Mouse (Mus musculus): Measurements from ENCODE around the gene Aff3.

Aff3 gene

DNA sequence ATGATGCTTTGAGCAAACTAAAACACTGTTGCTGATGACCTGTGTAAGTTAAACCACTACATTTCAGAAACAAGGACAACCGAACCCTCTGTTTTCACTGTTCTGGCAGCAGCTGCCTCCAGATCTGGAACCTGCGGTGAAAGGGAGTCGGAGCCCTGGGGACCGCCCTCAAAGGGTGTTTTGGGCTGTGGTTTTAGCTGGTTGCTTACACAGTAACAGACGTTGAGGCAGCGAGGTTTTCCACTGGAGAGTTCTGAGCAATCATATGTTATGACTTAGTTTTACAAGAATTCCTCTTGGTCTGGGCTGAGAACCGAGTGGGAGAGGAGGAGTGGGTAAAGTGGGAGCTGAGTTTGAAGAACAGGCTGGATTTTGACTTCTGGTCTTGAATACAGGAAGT, 7.1 kb downstream of the Aff3 start:
- no peak for DNase-seq (ENCODE audit: low spot score)

DNA sequence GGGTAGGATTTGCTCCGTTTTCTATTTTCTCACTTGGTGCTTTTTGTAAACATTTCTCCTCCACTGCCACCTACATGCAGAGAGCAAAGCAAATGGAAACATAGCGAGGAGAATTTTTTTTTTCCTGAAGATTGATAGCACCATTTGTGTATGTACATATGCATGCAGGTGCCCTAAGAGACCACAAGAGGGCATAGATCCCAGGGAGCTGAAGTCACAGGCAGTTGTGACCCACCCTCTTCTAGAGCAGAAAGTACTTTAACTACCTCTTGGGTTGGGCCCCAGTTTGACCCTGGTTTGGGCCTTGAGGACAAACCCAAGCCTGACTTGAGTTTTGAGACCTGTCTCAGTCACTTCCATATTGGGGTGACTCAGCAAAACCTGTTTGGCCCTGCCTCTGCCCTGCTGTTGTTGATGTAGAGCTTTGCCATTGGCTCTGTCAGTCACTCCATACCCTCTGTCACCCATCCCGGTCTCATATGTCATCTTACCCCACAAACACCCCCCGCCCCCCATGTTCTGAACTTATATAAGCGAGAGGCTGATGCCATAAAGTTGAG, 9.7 kb downstream of the Aff3 start:
- no peak for DNase-seq (ENCODE audit: low spot score)

- DNase-seq (ENCODE audit: low spot score) = no peak
These were observed 14.7 kb downstream of the Aff3 start for GRCm38 (mm10) chr1:38650031-38650430.

DNA sequence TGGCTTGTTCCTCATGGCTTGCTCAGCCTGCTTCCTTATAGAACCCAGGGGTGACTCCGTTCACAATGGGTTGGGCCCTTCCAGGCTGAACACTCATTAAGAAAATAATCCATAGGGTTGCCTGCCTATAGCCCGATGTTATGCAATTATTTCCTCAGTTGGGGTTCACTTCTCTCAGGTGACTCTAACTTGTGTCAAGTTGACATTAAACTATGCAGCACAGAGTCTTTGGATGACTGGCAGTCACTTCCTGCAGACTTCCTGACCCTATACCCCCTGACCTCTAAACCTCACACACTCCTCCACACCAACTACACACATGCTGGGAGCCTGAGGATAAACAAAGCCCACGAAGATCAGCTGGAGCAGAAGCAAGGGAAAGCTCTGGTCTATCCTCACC, 15.6 kb downstream of the Aff3 start:
- no peak for DNase-seq (ENCODE audit: low spot score)

DNA sequence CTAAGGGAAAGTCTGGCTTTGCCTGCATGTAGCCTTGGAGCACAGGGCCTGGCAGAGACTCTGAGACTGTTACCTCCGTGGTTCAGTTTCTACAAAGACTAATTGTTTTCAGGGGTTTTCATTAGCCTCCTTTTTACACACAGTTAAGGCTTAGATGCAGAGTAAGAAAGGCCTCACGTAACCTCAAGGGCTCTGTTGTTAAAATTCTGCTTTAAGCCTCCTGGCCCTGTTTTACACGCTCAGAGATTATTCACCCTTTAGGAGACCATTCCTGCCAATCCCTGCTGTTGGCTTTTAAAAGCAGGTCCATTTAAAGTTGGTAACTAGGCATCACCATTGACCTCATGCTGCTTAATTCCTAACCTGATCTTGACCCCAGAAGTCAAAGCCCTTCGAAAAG, 22.5 kb downstream of the Aff3 start:
- no peak for DNase-seq (ENCODE audit: low spot score)

- DNase-seq (ENCODE audit: low spot score) = no peak
These were observed 25.1 kb downstream of the Aff3 start for GRCm38 (mm10) chr1:38639669-38640068.

- DNase-seq (ENCODE audit: low spot score) = no peak
These were observed 29.2 kb downstream of the Aff3 start for GRCm38 (mm10) chr1:38635596-38635995.

- DNase-seq (ENCODE audit: low spot score) = no peak
These were observed 30.7 kb downstream of the Aff3 start for GRCm38 (mm10) chr1:38634081-38634480.

DNA sequence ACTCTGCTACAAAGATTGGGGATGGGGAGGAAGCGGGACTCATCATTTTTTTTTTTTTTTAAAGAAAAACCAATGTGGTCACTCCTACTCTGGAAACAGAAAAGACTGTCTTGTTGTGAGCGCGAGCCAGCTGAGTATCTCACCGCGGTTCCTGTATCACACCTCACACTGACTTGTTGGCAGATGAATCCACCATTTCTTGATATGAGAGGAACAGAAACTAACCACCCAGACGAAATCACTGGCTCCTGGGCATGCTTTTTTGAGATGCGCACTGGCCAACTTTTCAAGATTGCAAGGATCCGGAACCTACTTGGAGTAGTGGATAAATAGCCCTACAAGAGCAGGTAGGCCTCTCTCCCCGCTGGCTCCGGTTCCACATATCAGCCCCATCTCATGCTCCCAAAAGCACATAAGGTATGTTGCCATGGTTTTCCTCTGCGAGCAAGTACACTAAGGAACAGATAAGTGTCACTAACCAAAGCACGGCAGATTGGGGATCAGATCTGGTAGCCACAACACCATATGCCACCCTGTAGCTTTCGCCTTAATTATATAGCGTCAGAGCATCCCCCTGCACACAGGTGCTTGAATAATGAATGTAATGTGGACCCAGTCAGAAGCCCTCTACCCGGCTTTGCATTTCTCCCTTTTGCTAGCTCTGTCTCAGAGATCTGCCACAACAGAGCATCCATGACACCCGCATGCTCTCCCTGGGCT, 32.1 kb downstream of the Aff3 start:
- DNase-seq (ENCODE audit: low spot score) = no peak

GRCm38 (mm10) chr1:38631501-38632279, 33.1 kb downstream of the Aff3 start:
- DNase-seq (ENCODE audit: low spot score) = no peak

GRCm38 (mm10) chr1:38628901-38629585, 35.7 kb downstream of the Aff3 start:
- no peak for DNase-seq (ENCODE audit: low spot score)

- no peak for DNase-seq (ENCODE audit: low spot score)
These were observed 36.3 kb downstream of the Aff3 start for GRCm38 (mm10) chr1:38628426-38628825.

DNA sequence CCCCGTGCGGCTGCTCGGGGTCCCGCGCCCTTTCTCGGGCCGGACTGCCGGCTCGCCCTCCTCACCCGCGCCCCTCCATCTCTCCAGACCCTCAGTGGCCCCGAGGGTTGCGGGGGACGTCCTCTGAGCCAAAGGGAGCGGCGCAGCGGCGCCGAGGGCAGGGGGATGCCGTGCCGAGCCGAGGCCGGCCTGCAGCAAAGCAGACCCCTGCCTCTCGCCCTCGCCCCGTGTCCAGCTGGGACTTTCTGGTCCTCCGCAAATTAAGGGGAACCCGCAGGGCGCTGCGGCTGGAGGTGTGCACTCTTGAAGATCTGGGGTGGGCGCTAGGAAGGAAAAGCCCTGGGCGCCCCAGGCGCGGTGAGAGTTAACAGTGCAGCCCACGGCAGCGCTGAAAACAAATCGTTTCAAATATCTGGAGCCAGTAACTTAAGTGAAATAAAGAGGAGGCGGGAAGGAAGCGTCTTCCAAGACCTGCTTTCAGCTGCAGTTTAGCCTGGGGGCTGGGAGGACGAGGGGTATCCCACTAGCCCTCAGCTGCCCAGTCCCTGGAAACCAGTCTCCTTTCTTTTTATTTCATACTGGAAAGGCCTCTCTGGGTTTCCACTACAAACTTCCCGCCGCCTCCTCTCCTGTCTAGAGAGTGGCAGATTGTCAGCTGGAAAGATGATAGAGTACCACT, 36.9 kb downstream of the Aff3 start:
- DNase-seq (ENCODE audit: low spot score) = no peak

DNA sequence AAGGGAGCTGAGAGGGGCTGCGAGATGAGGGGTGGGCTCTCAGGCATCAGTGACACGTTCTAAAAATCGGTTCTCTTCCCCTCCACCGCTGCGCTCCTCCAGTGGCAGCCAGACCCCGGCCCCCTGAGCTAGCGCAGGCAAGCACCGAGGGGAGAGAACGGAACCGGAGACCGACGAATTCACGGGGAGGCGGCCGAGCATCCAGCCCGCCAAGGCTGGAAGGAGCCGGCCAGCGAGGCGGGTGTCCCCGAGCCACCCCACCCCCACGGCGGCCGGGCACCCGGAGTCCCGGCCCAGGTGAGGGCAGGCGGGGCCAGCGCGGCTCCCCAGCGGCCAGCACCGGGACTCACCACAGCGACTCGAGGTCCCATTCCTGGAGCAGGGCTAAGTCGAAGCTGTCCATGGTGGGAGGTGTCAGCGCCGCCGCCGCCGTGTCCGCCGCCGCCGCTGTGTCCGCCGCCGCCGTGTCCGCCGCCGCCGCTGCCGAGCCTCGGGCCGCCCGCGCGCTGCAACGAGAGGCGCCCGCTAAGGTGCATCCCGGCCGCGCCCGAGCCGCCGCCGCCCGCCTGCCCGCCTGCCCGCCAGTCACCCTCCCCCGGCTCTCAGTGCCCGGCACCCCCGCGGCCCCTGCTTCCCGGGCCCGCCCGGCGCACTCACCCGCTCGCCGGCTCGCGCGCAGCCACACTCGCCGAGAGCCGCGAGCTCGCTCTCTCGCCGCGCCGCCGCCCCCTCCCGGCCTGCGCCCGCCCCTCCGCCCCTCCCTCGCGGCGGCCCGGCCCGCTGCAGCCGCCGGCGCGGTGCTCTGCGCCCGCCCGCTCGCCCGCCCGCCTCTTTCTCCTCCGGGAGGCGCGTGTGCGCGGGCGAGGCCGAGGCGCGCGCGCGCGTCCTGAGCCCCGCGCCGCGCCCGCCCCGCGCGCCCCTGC, 37.8 kb downstream of the Aff3 start:
- DNase-seq (ENCODE audit: low spot score) = no peak

DNA sequence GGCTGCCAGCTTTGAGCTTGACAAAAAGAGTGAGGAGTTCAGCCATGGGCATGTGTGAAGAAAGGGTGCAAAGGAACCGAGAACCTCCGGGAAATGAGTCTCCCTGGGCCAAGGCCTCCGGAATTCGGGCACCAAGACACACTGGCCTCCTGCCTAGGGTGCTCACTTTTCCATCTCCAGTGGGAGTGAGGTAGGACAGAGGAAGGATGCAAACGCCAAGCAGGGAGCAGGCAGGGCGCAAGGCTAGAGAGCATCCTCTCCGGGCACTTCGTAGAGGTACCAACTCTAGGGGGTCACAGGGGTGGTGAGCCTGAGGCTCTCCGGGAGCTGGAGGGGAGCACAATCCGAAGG, 38.4 kb downstream of the Aff3 start:
- DNase-seq (ENCODE audit: low spot score) = no peak

GRCm38 (mm10) chr1:38621840-38622239, 42.9 kb downstream of the Aff3 start:
- DNase-seq (ENCODE audit: low spot score) = no peak

GRCm38 (mm10) chr1:38620401-38620800, 44.4 kb downstream of the Aff3 start:
- DNase-seq (ENCODE audit: low spot score) = no peak

- no peak for DNase-seq (ENCODE audit: low spot score)
These were observed 58.0 kb downstream of the Aff3 start for GRCm38 (mm10) chr1:38606741-38607140.

DNA sequence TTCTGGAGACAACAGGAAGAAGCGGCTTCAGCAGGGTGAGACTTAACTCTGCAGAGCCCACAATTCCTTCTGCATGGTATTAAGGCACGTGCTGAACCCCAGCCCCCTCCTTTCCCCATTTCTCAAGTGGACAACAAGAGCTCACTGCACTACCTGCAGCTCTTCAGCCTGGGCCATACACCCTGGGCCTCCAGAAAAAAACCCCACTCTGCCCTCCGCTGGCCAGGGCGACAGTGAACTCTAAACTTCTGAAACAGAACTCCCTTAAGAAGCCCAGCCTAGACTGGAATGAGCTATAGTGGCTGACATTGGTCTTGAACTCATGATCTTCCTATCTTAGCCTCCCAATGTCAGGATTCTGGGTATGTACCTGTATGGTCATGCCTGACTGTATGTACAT, 59.3 kb downstream of the Aff3 start:
- no peak for DNase-seq (ENCODE audit: low spot score)

DNA sequence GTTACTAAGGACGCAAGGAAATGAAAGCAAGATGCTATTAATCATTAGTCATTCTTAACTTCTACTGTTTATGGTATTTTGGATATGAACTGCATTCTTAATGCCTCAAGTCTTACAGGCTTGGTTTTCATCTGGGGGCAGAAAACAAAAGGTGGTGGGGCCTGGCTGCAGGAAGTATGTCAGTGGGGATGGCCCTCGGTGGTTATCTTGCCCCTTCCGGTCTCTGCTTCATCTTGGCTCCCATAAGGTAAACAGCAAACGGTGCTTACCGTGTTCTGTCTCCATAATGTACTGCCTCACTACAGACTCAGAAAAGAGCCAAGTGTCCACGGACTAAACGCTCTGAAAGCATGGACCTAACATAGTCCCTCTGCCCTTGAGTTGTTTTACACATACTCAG, 60.1 kb downstream of the Aff3 start:
- DNase-seq (ENCODE audit: low spot score) = no peak

All from MN1 (cell line).